Mouse (Mus musculus): ENCODE data around the gene Tasp1. TPM values are rescaled to one million over a fixed set of nuclear protein-coding genes. Genes with fewer than 3 reads are reported as not detected.
"Not testable (repeated sequence)": the region's sequence is repeated elsewhere in the genome, so short reads cannot be mapped to it uniquely, and the experiment has no call there.

The Tasp1 gene
- total RNA-seq, 2 experiments from 2014 or later: 8.0 to 9.1 TPM

- no peak for DNase-seq (ENCODE audit: low spot score in 2 of 2)
Observed at GRCm38 (mm10) chr2:140060092-140060867, 6.3 kb downstream of the Tasp1 start.

- DNase-seq (ENCODE audit: low spot score in 2 of 2): no peak
Observed at GRCm38 (mm10) chr2:140058125-140058524, 8.5 kb downstream of the Tasp1 start.

GRCm38 (mm10) chr2:140051607-140052126 is 14.9 kb downstream of the Tasp1 start:
- DNase-seq (ENCODE audit: low spot score in 2 of 2): no peak

- DNase-seq (ENCODE audit: low spot score in 2 of 2): no peak
Observed at GRCm38 (mm10) chr2:140042522-140043131, 24.0 kb downstream of the Tasp1 start.

GRCm38 (mm10) chr2:140042081-140042480 is 24.5 kb downstream of the Tasp1 start:
- DNase-seq (ENCODE audit: low spot score in 2 of 2): no peak

GRCm38 (mm10) chr2:140037459-140037858 is 29.1 kb downstream of the Tasp1 start:
- no peak for DNase-seq (ENCODE audit: low spot score in 2 of 2)

- no peak for DNase-seq (ENCODE audit: low spot score in 2 of 2)
Observed at GRCm38 (mm10) chr2:140036854-140037253, 29.8 kb downstream of the Tasp1 start.

GRCm38 (mm10) chr2:140024937-140025336 is 41.7 kb downstream of the Tasp1 start:
- no peak for DNase-seq (ENCODE audit: low spot score in 2 of 2)

- no peak for DNase-seq (ENCODE audit: low spot score in 2 of 2)
Observed at GRCm38 (mm10) chr2:140007406-140007805, 59.2 kb downstream of the Tasp1 start.

GRCm38 (mm10) chr2:139998170-139998569 is 68.4 kb downstream of the Tasp1 start:
- DNase-seq (ENCODE audit: low spot score in 2 of 2): no peak

- DNase-seq (ENCODE audit: low spot score in 2 of 2): not testable (repeated sequence)
Observed at GRCm38 (mm10) chr2:139989907-139990306, 76.7 kb downstream of the Tasp1 start.

GRCm38 (mm10) chr2:139967451-139967850 is 99.2 kb downstream of the Tasp1 start:
- no peak for DNase-seq (ENCODE audit: low spot score in 2 of 2)

- peak; percentile 49 to 57 for DNase-seq (ENCODE audit: low spot score in 2 of 2)
Observed at GRCm38 (mm10) chr2:139966288-139966687, 100.3 kb downstream of the Tasp1 start.

GRCm38 (mm10) chr2:139948843-139949242 is 117.8 kb downstream of the Tasp1 start:
- no peak for DNase-seq (ENCODE audit: low spot score in 2 of 2)

GRCm38 (mm10) chr2:139937581-139937980 is 129.0 kb downstream of the Tasp1 start:
- no peak for DNase-seq (ENCODE audit: low spot score in 2 of 2)

GRCm38 (mm10) chr2:139934577-139934976 is 132.0 kb downstream of the Tasp1 start:
- DNase-seq (ENCODE audit: low spot score in 2 of 2): no peak

GRCm38 (mm10) chr2:139934033-139934572 is 132.5 kb downstream of the Tasp1 start:
- no peak for DNase-seq (ENCODE audit: low spot score in 2 of 2)

GRCm38 (mm10) chr2:139932211-139932610 is 134.4 kb downstream of the Tasp1 start:
- DNase-seq (ENCODE audit: low spot score in 2 of 2): no peak

- no peak for DNase-seq (ENCODE audit: low spot score in 2 of 2)
Observed at GRCm38 (mm10) chr2:139924937-139925336, 141.7 kb downstream of the Tasp1 start.

- not testable (repeated sequence) for DNase-seq (ENCODE audit: low spot score in 2 of 2)
Observed at GRCm38 (mm10) chr2:139921395-139921794, 145.2 kb downstream of the Tasp1 start.

- no peak for DNase-seq (ENCODE audit: low spot score in 2 of 2)
Observed at GRCm38 (mm10) chr2:139919757-139920156, 146.8 kb downstream of the Tasp1 start.
